Mouse (Mus musculus) liver, postnatal 0 days (tissue): Measurements from ENCODE around the gene Synj1.

ENCODE experiments used
- CTCF ChIP-seq: sonication (generic); IDR thresholded peaks from 2 replicates; pipeline ENCODE4 v1.5.1; 2016; ENCODE audit warnings: antibody characterized with exemption, low read depth
- EP300 ChIP-seq: IDR thresholded peaks from 2 replicates; pipeline ENCODE4 v1.6.1; 2016; ENCODE audit warnings: antibody characterized with exemption, low read depth, mild to moderate bottlenecking

GRCm38 (mm10) chr16:90934687-90935328 lies 76.3 kb downstream of the Synj1 start, which contains the start of gene Cfap298:
- TF ChIP-seq EP300 (no peak), CTCF (no peak)
